25 mouse cellular contexts compared by ENCODE assay signal in genomic region chr15:103227022-103227421, GRCm38 (mm10). TPM values are rescaled to one million over a fixed set of nuclear protein-coding genes. Genes with fewer than 3 reads are reported as not detected.
DNase-seq lines count a peak whose midpoint lies in the region; ATAC-seq and TF ChIP-seq lines count a peak whose summit lies in the region.
"Had no signal": no experiment of that assay in that cellular context is flagged by ENCODE, and none has a peak within 500 bp of the region (broad histone marks: within the 10 kb centered on the region; RNA-seq: fewer than 3 reads in every experiment).

No protein-coding gene starts in this region.

- ATAC-seq in hindbrain, embryonic 13.5 days (ENCODE audit: low FRiP score): no peak
- ATAC-seq in hindbrain, embryonic 11.5 days (ENCODE audit: low FRiP score): no peak
- ATAC-seq in lung, embryonic 14.5 days (ENCODE audit: insufficient read depth): 0 out of 2 replicates have a peak, but pooled peaks have one; percentile 36
- ATAC-seq: forebrain, embryonic 15.5 days; inflammation-experienced regulatory T-cells, adult 6 months; midbrain, embryonic 16.5 days had no signal

- TF ChIP-seq EP300 in ES-Bruce4 (IDR thresholded peaks at IDR 0.05; ENCODE audit: insufficient read depth, low read depth, low read length): no peak

- H3K4me1 ChIP-seq in hindbrain, embryonic 13.5 days (replicated peaks): peaks cover 5% of the 10 kb centered on the region
- no peaks in the 10 kb centered on the region for H3K4me1 ChIP-seq in hindbrain, embryonic 11.5 days (replicated peaks; ENCODE audit: control insufficient read depth, insufficient read depth, low read length)
- H3K4me1 ChIP-seq in lung, embryonic 14.5 days (ENCODE audit: insufficient read depth): peaks cover 11% of the 10 kb centered on the region; the same call in 1 of the 2 replicates
- H3K4me1 ChIP-seq in ES-Bruce4 (ENCODE audit: control insufficient read depth, insufficient read depth, low read length): no peaks in the 10 kb centered on the region
- peaks cover 8% of the 10 kb centered on the region; the same call in 1 of the 2 replicates for H3K4me1 ChIP-seq in embryonic fibroblast, embryonic 13.5 days (ENCODE audit: control insufficient read depth, insufficient read depth, low read length)

- DNase-seq in hindbrain, embryonic 11.5 days (ENCODE audit: low spot score): no peak
- peak; percentile 66 for DNase-seq in lung, embryonic 14.5 days
- no peak for DNase-seq in lung, postnatal 14 days
- no peak for DNase-seq in frontal cortex, postnatal 10 days (ENCODE audit: low spot score in 2 of 2)
- DNase-seq: adrenal gland, adult 8-10 months; cerebellum, adult 8-10 months; cerebellum, postnatal 36 days; embryo, embryonic 11 days; gastrocnemius, postnatal 25 days; heart, adult 18-20 months; right cerebral cortex, adult 18-20 months; right cerebral cortex, postnatal 4 days had no signal

- H3K4me2 ChIP-seq in hindbrain, embryonic 13.5 days: no peak overlapping the region
- no peak overlapping the region for H3K4me2 ChIP-seq in hindbrain, embryonic 11.5 days (replicated peaks; ENCODE audit: low read depth, low read length)
- H3K4me2 ChIP-seq in lung, embryonic 14.5 days: no peak overlapping the region
- H3K4me2 ChIP-seq: embryonic facial prominence, embryonic 15.5 days; forebrain, embryonic 15.5 days; heart, embryonic 13.5 days; hindbrain, embryonic 14.5 days; kidney, embryonic 15.5 days; neural tube, embryonic 15.5 days had no signal

- H3K36me3 ChIP-seq in hindbrain, embryonic 13.5 days: no peaks in the 10 kb centered on the region
- no peaks in the 10 kb centered on the region for H3K36me3 ChIP-seq in hindbrain, embryonic 11.5 days (ENCODE audit: control insufficient read depth, insufficient read depth, low read length)
- H3K36me3 ChIP-seq in lung, embryonic 14.5 days (ENCODE audit: insufficient read depth): no peaks in the 10 kb centered on the region
- H3K36me3 ChIP-seq in ES-Bruce4 (ENCODE audit: control insufficient read depth, insufficient read depth, low read length, poor library complexity, severe bottlenecking): no peaks in the 10 kb centered on the region; the same call in 1 of the 2 replicates
- H3K36me3 ChIP-seq: embryonic facial prominence, embryonic 15.5 days; forebrain, embryonic 15.5 days; neural tube, embryonic 15.5 days had no signal

- 0 out of 2 replicates have a peak overlapping the region, but pooled peaks have one; percentile 5 for H3K27ac ChIP-seq in hindbrain, embryonic 13.5 days
- no peak overlapping the region for H3K27ac ChIP-seq in hindbrain, embryonic 11.5 days (ENCODE audit: low read depth, low read length)
- H3K27ac ChIP-seq in lung, embryonic 14.5 days (ENCODE audit: low read depth): peak overlapping the region; percentile 42; the same call in 1 of the 2 replicates
- H3K27ac ChIP-seq in ES-Bruce4 (ENCODE audit: insufficient read depth, low read length): peak overlapping the region; percentile 24; the same call in 1 of the 2 replicates
- H3K27ac ChIP-seq in embryonic fibroblast, embryonic 13.5 days (ENCODE audit: insufficient read depth, low read length): peak overlapping the region; percentile 20; the same call in 1 of the 2 replicates
- H3K27ac ChIP-seq: embryonic facial prominence, embryonic 15.5 days; forebrain, embryonic 15.5 days; heart, embryonic 13.5 days; hindbrain, embryonic 14.5 days; midbrain, embryonic 10.5 days; neural tube, embryonic 15.5 days had no signal

- no peak overlapping the region for H3K9ac ChIP-seq in hindbrain, embryonic 13.5 days
- H3K9ac ChIP-seq in hindbrain, embryonic 11.5 days (ENCODE audit: low read depth, low read length): no peak overlapping the region
- no peak overlapping the region for H3K9ac ChIP-seq in lung, embryonic 14.5 days
- H3K9ac ChIP-seq in ES-Bruce4 (ENCODE audit: low read depth, poor library complexity, severe bottlenecking): no peak overlapping the region
- H3K9ac ChIP-seq: embryonic facial prominence, embryonic 15.5 days; forebrain, embryonic 15.5 days; heart, embryonic 13.5 days; hindbrain, embryonic 14.5 days; kidney, embryonic 15.5 days; neural tube, embryonic 15.5 days had no signal

- no peak for TF ChIP-seq CTCF in lung, embryonic 14.5 days (IDR thresholded peaks at IDR 0.05; ENCODE audit: low read depth)
- no peak for TF ChIP-seq CTCF in ES-Bruce4 (IDR thresholded peaks at IDR 0.05; ENCODE audit: low read depth, low read length)
- no peak for TF ChIP-seq CTCF in embryonic fibroblast, embryonic 13.5 days (IDR thresholded peaks at IDR 0.05; ENCODE audit: borderline replicate concordance, insufficient read depth, low read length)

- H3K27me3 ChIP-seq in hindbrain, embryonic 13.5 days: no peaks in the 10 kb centered on the region
- H3K27me3 ChIP-seq in hindbrain, embryonic 11.5 days (ENCODE audit: control insufficient read depth, insufficient read depth, low read length): no peaks in the 10 kb centered on the region
- H3K27me3 ChIP-seq in lung, embryonic 14.5 days (ENCODE audit: insufficient read depth, low read length): no peaks in the 10 kb centered on the region
- H3K27me3 ChIP-seq in ES-Bruce4 (ENCODE audit: control insufficient read depth, insufficient read depth, low read length, poor library complexity, severe bottlenecking): no peaks in the 10 kb centered on the region
- H3K27me3 ChIP-seq: embryonic facial prominence, embryonic 15.5 days; forebrain, embryonic 15.5 days; heart, embryonic 13.5 days; kidney, embryonic 15.5 days; neural tube, embryonic 15.5 days had no signal

- no peak for TF ChIP-seq POLR2A in ES-Bruce4 (IDR thresholded peaks at IDR 0.05; ENCODE audit: insufficient read depth, low read length)
- no peak for TF ChIP-seq POLR2A in embryonic fibroblast, embryonic 13.5 days (IDR thresholded peaks at IDR 0.05; ENCODE audit: low read depth, low read length)

- WGBS in hindbrain, embryonic 13.5 days: 79% methylated on average over 3 of the region's 3 CpGs
- 89% methylated on average over 3 of the region's 3 CpGs for WGBS in hindbrain, embryonic 11.5 days
- WGBS in lung, embryonic 14.5 days: 59% methylated on average over 3 of the region's 3 CpGs

- H3K4me3 ChIP-seq in hindbrain, embryonic 13.5 days: no peak overlapping the region
- no peak overlapping the region for H3K4me3 ChIP-seq in hindbrain, embryonic 11.5 days (ENCODE audit: low read depth, low read length)
- no peak overlapping the region for H3K4me3 ChIP-seq in lung, embryonic 14.5 days (ENCODE audit: low read depth, low read length)
- no peak overlapping the region for H3K4me3 ChIP-seq in ES-Bruce4 (ENCODE audit: low read depth, low read length)
- no peak overlapping the region for H3K4me3 ChIP-seq in embryonic fibroblast, embryonic 13.5 days (ENCODE audit: insufficient read depth, low read length)
- H3K4me3 ChIP-seq: embryonic facial prominence, embryonic 15.5 days; forebrain, embryonic 15.5 days; heart, embryonic 13.5 days; kidney, embryonic 15.5 days; midbrain, embryonic 10.5 days; neural tube, embryonic 15.5 days had no signal

- H3K9me3 ChIP-seq in hindbrain, embryonic 13.5 days: no peaks in the 10 kb centered on the region
- H3K9me3 ChIP-seq in hindbrain, embryonic 11.5 days (ENCODE audit: control insufficient read depth, low read length): no peaks in the 10 kb centered on the region
- H3K9me3 ChIP-seq in lung, embryonic 14.5 days (ENCODE audit: low read depth, low read length): no peaks in the 10 kb centered on the region
- H3K9me3 ChIP-seq in ES-Bruce4 (replicated peaks; ENCODE audit: control insufficient read depth, insufficient read depth, low read length, poor library complexity, severe bottlenecking): no peaks in the 10 kb centered on the region
- H3K9me3 ChIP-seq: embryonic facial prominence, embryonic 15.5 days; forebrain, embryonic 15.5 days; G1E; heart, embryonic 13.5 days; kidney, embryonic 15.5 days; midbrain, embryonic 10.5 days; neural tube, embryonic 15.5 days had no signal

RNA-seq across cellular contexts. Expression of gene Cbx5, which starts 12.6 kb away (rescaled TPM):
- 143 and 144 TPM in 2 replicates for polyA plus RNA-seq in hindbrain, embryonic 13.5 days (2015; fragmentation: Nextera tagmentation; extraction: Ambion mirVana)
- polyA plus RNA-seq in hindbrain, embryonic 11.5 days (2014; fragmentation: Nextera tagmentation; extraction: Ambion mirVana): 185 and 204 TPM in 2 replicates
- 144 and 151 TPM in 2 replicates for polyA plus RNA-seq in lung, embryonic 14.5 days (2014; fragmentation: Nextera tagmentation; extraction: Ambion mirVana)
- 317 and 328 TPM in 2 replicates for polyA plus RNA-seq in ES-Bruce4 (2011; ENCODE audit: insufficient read depth, insufficient read length, low read depth, missing spikeins)
- 132 and 172 TPM in 2 replicates for polyA plus RNA-seq in embryonic fibroblast, embryonic 13.5 days (2011; ENCODE audit: insufficient read length, low read depth, missing spikeins)

RNA-seq across cellular contexts. Expression of gene Hnrnpa1, which starts 13.2 kb away (rescaled TPM):
- 901 and 926 TPM in 2 replicates for polyA plus RNA-seq in hindbrain, embryonic 13.5 days (2015; fragmentation: Nextera tagmentation; extraction: Ambion mirVana)
- 1,309 and 1,311 TPM in 2 replicates for polyA plus RNA-seq in hindbrain, embryonic 11.5 days (2014; fragmentation: Nextera tagmentation; extraction: Ambion mirVana)
- 1,022 and 1,035 TPM in 2 replicates for polyA plus RNA-seq in lung, embryonic 14.5 days (2014; fragmentation: Nextera tagmentation; extraction: Ambion mirVana)
- 1,629 and 1,787 TPM in 2 replicates for polyA plus RNA-seq in ES-Bruce4 (2011; ENCODE audit: insufficient read depth, insufficient read length, low read depth, missing spikeins)
- polyA plus RNA-seq in embryonic fibroblast, embryonic 13.5 days (2011; ENCODE audit: insufficient read length, low read depth, missing spikeins): 509 and 719 TPM in 2 replicates

RNA-seq across cellular contexts. Expression of gene Nfe2, which starts 31.2 kb away (rescaled TPM):
- 1.1 and 1.4 TPM in 2 replicates for polyA plus RNA-seq in hindbrain, embryonic 13.5 days (2015; fragmentation: Nextera tagmentation; extraction: Ambion mirVana)
- 4.7 and 5.0 TPM in 2 replicates for polyA plus RNA-seq in hindbrain, embryonic 11.5 days (2014; fragmentation: Nextera tagmentation; extraction: Ambion mirVana)
- 3.9 TPM in 2 replicates for polyA plus RNA-seq in lung, embryonic 14.5 days (2014; fragmentation: Nextera tagmentation; extraction: Ambion mirVana)
- polyA plus RNA-seq in ES-Bruce4 (2011; ENCODE audit: insufficient read depth, insufficient read length, low read depth, missing spikeins): not detected in 2 replicates
- not detected in 2 replicates for polyA plus RNA-seq in embryonic fibroblast, embryonic 13.5 days (2011; ENCODE audit: insufficient read length, low read depth, missing spikeins)

RNA-seq across cellular contexts. Expression of gene Copz1, which starts 45.5 kb away (rescaled TPM):
- polyA plus RNA-seq in hindbrain, embryonic 13.5 days (2015; fragmentation: Nextera tagmentation; extraction: Ambion mirVana): 219 and 222 TPM in 2 replicates
- polyA plus RNA-seq in hindbrain, embryonic 11.5 days (2014; fragmentation: Nextera tagmentation; extraction: Ambion mirVana): 310 and 313 TPM in 2 replicates
- 304 and 306 TPM in 2 replicates for polyA plus RNA-seq in lung, embryonic 14.5 days (2014; fragmentation: Nextera tagmentation; extraction: Ambion mirVana)
- 140 and 145 TPM in 2 replicates for polyA plus RNA-seq in ES-Bruce4 (2011; ENCODE audit: insufficient read depth, insufficient read length, low read depth, missing spikeins)
- polyA plus RNA-seq in embryonic fibroblast, embryonic 13.5 days (2011; ENCODE audit: insufficient read length, low read depth, missing spikeins): 141 and 143 TPM in 2 replicates
